In the genomic region with DNA sequence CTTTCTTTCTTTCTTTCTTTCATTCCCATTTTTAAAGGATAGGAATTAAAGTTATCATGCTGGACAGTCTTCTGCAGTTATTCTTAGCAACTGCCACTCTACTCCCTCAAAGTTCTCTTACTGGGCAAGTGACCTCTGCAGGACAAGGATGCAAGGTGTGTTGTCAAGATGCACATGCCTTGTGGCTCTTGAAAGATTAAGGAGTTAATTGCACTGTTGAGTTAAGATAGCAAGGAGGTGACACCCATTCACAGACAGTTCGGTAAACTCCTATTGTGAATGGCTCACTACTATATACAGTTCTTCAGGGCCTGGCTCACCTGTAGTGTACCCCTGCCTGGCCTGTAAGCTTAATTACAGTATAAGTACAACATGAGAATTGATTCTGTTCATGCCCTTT, we compare ENCODE assay signal across 8 mouse cellular contexts. TPM values are rescaled to one million over a fixed set of nuclear protein-coding genes. Genes with fewer than 3 reads are reported as not detected.
A peak's percentile ranks its signal among the peaks of the same experiment; 100 is the strongest.
DNase-seq lines count a peak whose midpoint lies in the region; ATAC-seq and TF ChIP-seq lines count a peak whose summit lies in the region.

No protein-coding gene starts in this region.

- ATAC-seq in hindbrain, embryonic 11.5 days (ENCODE audit: low FRiP score): no peak
- ATAC-seq in megakaryocyte progenitor cell, adult 5-6 weeks (replicated peaks; ENCODE audit: poor library complexity): peak; percentile 30
- no peak for ATAC-seq in inflammation-experienced regulatory T-cells, adult 6 months

- H3K27ac ChIP-seq in bone marrow, adult 2 months (ENCODE audit: control insufficient read depth, insufficient read depth, low read depth, low read length, poor library complexity): no peak overlapping the region
- no peak overlapping the region for H3K27ac ChIP-seq in hindbrain, embryonic 11.5 days (ENCODE audit: low read depth, low read length)

- no peak for TF ChIP-seq POLR2A in bone marrow, adult 2 months (IDR thresholded peaks at IDR 0.05; ENCODE audit: borderline replicate concordance, control insufficient read depth, low read depth, low read length)

- H3K9ac ChIP-seq in hindbrain, embryonic 11.5 days (ENCODE audit: low read depth, low read length): no peak overlapping the region; the same call in 1 of the 2 replicates

- WGBS in bone marrow, adult 2 months: 3% methylated on average over 1 of the region's 1 CpGs
- 57% methylated on average over 1 of the region's 1 CpGs for WGBS in hindbrain, embryonic 11.5 days

- H3K27me3 ChIP-seq in hindbrain, embryonic 11.5 days (ENCODE audit: control insufficient read depth, insufficient read depth, low read length): no peaks in the 10 kb centered on the region

- H3K4me3 ChIP-seq in bone marrow, adult 2 months (replicated peaks; ENCODE audit: control insufficient read depth, low read depth, low read length): peak overlapping the region; percentile 10
- H3K4me3 ChIP-seq in hindbrain, embryonic 11.5 days (ENCODE audit: low read depth, low read length): peak overlapping the region; percentile 76

- peaks cover 2% of the 10 kb centered on the region; the same call in 1 of the 2 replicates for H3K4me1 ChIP-seq in bone marrow, adult 2 months (ENCODE audit: control insufficient read depth, insufficient read depth, low read length)
- H3K4me1 ChIP-seq in hindbrain, embryonic 11.5 days (replicated peaks; ENCODE audit: control insufficient read depth, insufficient read depth, low read length): no peaks in the 10 kb centered on the region; the same call in none of the 2 replicates

- no peak for TF ChIP-seq CTCF in bone marrow, adult 2 months (IDR thresholded peaks at IDR 0.05; ENCODE audit: control insufficient read depth, insufficient read depth, low read length)

- peaks cover 3% of the 10 kb centered on the region; the same call in 1 of the 2 replicates for H3K36me3 ChIP-seq in hindbrain, embryonic 11.5 days (ENCODE audit: control insufficient read depth, insufficient read depth, low read length)

- peak overlapping the region; percentile 72 for H3K4me2 ChIP-seq in hindbrain, embryonic 11.5 days (replicated peaks; ENCODE audit: low read depth, low read length)

- DNase-seq in embryo, embryonic 10 days (ENCODE audit: low spot score): peak; percentile 14
- no peak for DNase-seq in embryo, embryonic 11 days
- DNase-seq in hindbrain, embryonic 11.5 days (ENCODE audit: low spot score): no peak
- no peak for DNase-seq in frontal cortex, adult 2 months (ENCODE audit: extremely low spot score in 1 of 2, low spot score in 1 of 2)
- DNase-seq in embryo, embryonic 10.5 days (ENCODE audit: low spot score): no peak

- no peaks in the 10 kb centered on the region for H3K9me3 ChIP-seq in hindbrain, embryonic 11.5 days (ENCODE audit: control insufficient read depth, low read length)

RNA-seq across cellular contexts. Expression of gene Canx, which starts 1.6 kb away (rescaled TPM):
- 160 and 195 TPM in 2 replicates for polyA plus RNA-seq in bone marrow, adult 2 months (2011; ENCODE audit: insufficient read depth, insufficient read length, low replicate concordance, missing spikeins)
- polyA plus RNA-seq in hindbrain, embryonic 11.5 days (2014; fragmentation: Nextera tagmentation; extraction: Ambion mirVana): 242 and 267 TPM in 2 replicates
- 500 and 518 TPM in 2 replicates for total RNA-seq in megakaryocyte progenitor cell, adult 5-6 weeks (2015)
- 1,173 and 1,480 TPM in 2 replicates for total RNA-seq in megakaryocyte progenitor cell, adult 5-6 weeks (2017)
- 287 and 369 TPM in 2 replicates for polyA plus RNA-seq in frontal cortex, adult 2 months (2012; rRNA removed)
- 100 to 1,000 TPM; 189 to 258 (median 196) TPM for polyA plus RNA-seq in inflammation-experienced regulatory T-cells, adult 6 months (2017; shearing (Covaris generic))

RNA-seq across cellular contexts. Expression of gene Cby3, which starts 30.4 kb away (rescaled TPM):
- polyA plus RNA-seq in bone marrow, adult 2 months (2011; ENCODE audit: insufficient read depth, insufficient read length, low replicate concordance, missing spikeins): not detected in 2 replicates
- polyA plus RNA-seq in hindbrain, embryonic 11.5 days (2014; fragmentation: Nextera tagmentation; extraction: Ambion mirVana): 0.22 and 0.51 TPM in 2 replicates
- not detected in 2 replicates for total RNA-seq in megakaryocyte progenitor cell, adult 5-6 weeks (2015)
- 0.29 TPM in 1 of 2 replicates, not detected in the other for total RNA-seq in megakaryocyte progenitor cell, adult 5-6 weeks (2017)
- polyA plus RNA-seq in frontal cortex, adult 2 months (2012; rRNA removed): 0.40 and 0.66 TPM in 2 replicates
- not detected for polyA plus RNA-seq in inflammation-experienced regulatory T-cells, adult 6 months (2017; shearing (Covaris generic))

RNA-seq across cellular contexts. Expression of gene Maml1, which starts 31.7 kb away (rescaled TPM):
- polyA plus RNA-seq in bone marrow, adult 2 months (2011; ENCODE audit: insufficient read depth, insufficient read length, low replicate concordance, missing spikeins): 1.8 and 9.2 TPM in 2 replicates
- polyA plus RNA-seq in hindbrain, embryonic 11.5 days (2014; fragmentation: Nextera tagmentation; extraction: Ambion mirVana): 9.2 and 10.1 TPM in 2 replicates
- total RNA-seq in megakaryocyte progenitor cell, adult 5-6 weeks (2015): 14.2 and 15.9 TPM in 2 replicates
- total RNA-seq in megakaryocyte progenitor cell, adult 5-6 weeks (2017): 4.1 and 4.2 TPM in 2 replicates
- polyA plus RNA-seq in frontal cortex, adult 2 months (2012; rRNA removed): 7.0 and 7.4 TPM in 2 replicates
- 1 to 10 TPM; 2.9 to 4.9 (median 4.8) TPM for polyA plus RNA-seq in inflammation-experienced regulatory T-cells, adult 6 months (2017; shearing (Covaris generic))

RNA-seq across cellular contexts. Expression of gene Hnrnph1, which starts 52.9 kb away (rescaled TPM):
- polyA plus RNA-seq in bone marrow, adult 2 months (2011; ENCODE audit: insufficient read depth, insufficient read length, low replicate concordance, missing spikeins): 245 and 271 TPM in 2 replicates
- polyA plus RNA-seq in hindbrain, embryonic 11.5 days (2014; fragmentation: Nextera tagmentation; extraction: Ambion mirVana): 854 and 865 TPM in 2 replicates
- 748 and 912 TPM in 2 replicates for total RNA-seq in megakaryocyte progenitor cell, adult 5-6 weeks (2015)
- 703 and 864 TPM in 2 replicates for total RNA-seq in megakaryocyte progenitor cell, adult 5-6 weeks (2017)
- 327 and 365 TPM in 2 replicates for polyA plus RNA-seq in frontal cortex, adult 2 months (2012; rRNA removed)
- polyA plus RNA-seq in inflammation-experienced regulatory T-cells, adult 6 months (2017; shearing (Covaris generic)): 100 to 1,000 TPM; 155 to 240 (median 214) TPM
